Mouse (Mus musculus) liver, adult 10 weeks (tissue): ENCODE results near the gene Smr2. TPM values are rescaled to one million over a fixed set of nuclear protein-coding genes. Genes with fewer than 3 reads are reported as not detected.

Experiments used
- polyA plus RNA-seq: library from polyadenylated mRNA; stranded (reverse); fragments of 350-450 nt; fragmentation: Illumina TruSeq; extraction: RNeasy Lipid Tissue Mini Kit (QIAGEN cat#74804); gene quantifications from one replicate; pipeline ENCODE4 v1.2.3, GENCODE M21; 2014; ENCODE audit warnings: low read depth, low replicate concordance

Smr2 gene
- not detected for polyA plus RNA-seq

GRCm38 (mm10) chr5:88086256-88086655, at the start of gene Smr2:
Gene Smr2, plus strand, starts transcription at chr5:88086556.

GRCm38 (mm10) chr5:88111430-88111829, 25.1 kb downstream of the Smr2 start, which contains the start of gene Gm11116:
Gene Gm11116, minus strand, starts transcription at chr5:88111530.

GRCm38 (mm10) chr5:88153999-88154398, 67.6 kb downstream of the Smr2 start, which contains the start of gene Gm11115:
Gene Gm11115, minus strand, starts transcription at chr5:88154099.

Other genes starting within 250 kb of the Smr2 start
- not detected for gene Odam, start 201.5 kb upstream of the Smr2 start, polyA plus RNA-seq
- gene Csn3, start 161.0 kb upstream of the Smr2 start, polyA plus RNA-seq = not detected
- gene 2310003L06Rik, start 117.1 kb upstream of the Smr2 start, polyA plus RNA-seq = not detected
- gene Gm28434, start 117.0 kb upstream of the Smr2 start, polyA plus RNA-seq = not detected
- not detected for gene Cabs1, start 107.1 kb upstream of the Smr2 start, polyA plus RNA-seq
- not detected for gene Smr3a, start 84.0 kb upstream of the Smr2 start, polyA plus RNA-seq
- gene Gm11116, start 25.0 kb downstream of the Smr2 start, polyA plus RNA-seq = not detected
- not detected for gene Gm11115, start 67.5 kb downstream of the Smr2 start, polyA plus RNA-seq
- not detected for gene Gm7714, start 182.4 kb downstream of the Smr2 start, polyA plus RNA-seq
- not detected for gene Prol1, start 230.8 kb downstream of the Smr2 start, polyA plus RNA-seq